Mouse (Mus musculus) lung, postnatal 0 days (tissue): ENCODE data around the gene Il15ra.

Experiments used
- CTCF ChIP-seq: IDR thresholded peaks from 2 replicates; pipeline ENCODE4 v1.5.1; 2016; ENCODE audit warnings: antibody characterized with exemption, mild to moderate bottlenecking
- EP300 ChIP-seq: IDR thresholded peaks from 2 replicates; pipeline ENCODE4 v1.6.1; 2016; ENCODE audit warnings: antibody characterized with exemption, mild to moderate bottlenecking, control low read depth

DNA sequence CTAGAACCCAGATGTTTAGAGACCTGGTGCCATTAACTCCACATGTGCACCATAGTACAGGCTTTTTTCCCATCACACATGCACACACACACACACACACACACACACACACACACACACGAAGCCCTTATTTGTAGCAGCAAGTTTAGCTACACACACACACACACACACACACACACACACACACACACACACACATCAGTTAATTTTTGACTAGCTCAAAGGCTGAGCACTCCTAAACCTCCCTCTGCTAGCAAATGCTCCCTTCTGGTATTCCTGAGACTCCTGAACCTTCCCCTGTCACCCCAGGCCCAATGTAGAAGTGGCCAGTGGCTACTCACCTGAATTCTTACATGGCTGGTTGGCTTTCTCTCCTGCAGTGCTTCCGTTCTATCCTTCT lies 11.0 kb upstream of the Il15ra start:
- no peak for TF ChIP-seq CTCF
- no peak for TF ChIP-seq EP300
